Mouse (Mus musculus): ENCODE measurements around the gene Gm8897. TPM values are rescaled to one million over a fixed set of nuclear protein-coding genes. Genes with fewer than 3 reads are reported as not detected.
"Not testable (repeated sequence)": the region's sequence is repeated elsewhere in the genome, so short reads cannot be mapped to it uniquely, and the experiment has no call there.

The Gm8897 gene
- polyA plus RNA-seq (2012; rRNA removed) = not detected in 2 replicates
- polyA plus RNA-seq (2014; fragmentation: Nextera tagmentation; extraction: Ambion mirVana) = not detected in 2 replicates

DNA sequence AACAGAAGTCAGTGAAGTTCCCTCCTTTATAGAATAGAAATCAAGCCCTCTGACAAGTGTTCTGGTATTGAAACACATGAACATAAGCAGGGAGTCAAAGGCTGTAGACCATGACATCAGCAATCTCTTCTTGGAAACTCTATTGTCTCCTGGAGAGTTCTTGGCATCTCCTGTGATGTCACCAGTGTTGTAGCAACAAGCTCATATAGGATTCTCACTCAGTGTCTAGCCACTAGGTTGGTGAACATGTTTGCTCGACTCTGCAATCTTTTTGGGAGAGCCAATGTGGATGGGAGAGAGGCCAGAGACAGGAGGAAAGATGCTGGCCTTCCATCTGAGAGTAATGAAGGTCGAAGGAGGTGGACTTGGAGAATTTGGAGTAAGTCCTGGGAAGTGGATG is at the start of gene Gm8897:
Gene Gm8897, plus strand, starts transcription at position 301 of the 400 bp plus-strand sequence.
- not testable (repeated sequence) for H3K36me3 ChIP-seq (ENCODE audit: control insufficient read depth, insufficient read depth, low read length); H3K4me1 ChIP-seq (ENCODE audit: control insufficient read depth, insufficient read depth, low read length); H3K27me3 ChIP-seq (ENCODE audit: control insufficient read depth, insufficient read depth, low read length); H3K9me3 ChIP-seq (ENCODE audit: control insufficient read depth, low read length); DNase-seq (ENCODE audit: low spot score); H3K9ac ChIP-seq (ENCODE audit: low read depth, low read length, severe bottlenecking); H3K4me3 ChIP-seq (replicated peaks; ENCODE audit: low read length); H3K27ac ChIP-seq (replicated peaks; ENCODE audit: low read depth, low read length); ATAC-seq (ENCODE audit: low FRiP score, low read depth); H3K4me2 ChIP-seq (replicated peaks; ENCODE audit: low read depth, low read length, severe bottlenecking)
- WGBS = 40% methylated on average over 1 of the region's 2 CpGs

DNA sequence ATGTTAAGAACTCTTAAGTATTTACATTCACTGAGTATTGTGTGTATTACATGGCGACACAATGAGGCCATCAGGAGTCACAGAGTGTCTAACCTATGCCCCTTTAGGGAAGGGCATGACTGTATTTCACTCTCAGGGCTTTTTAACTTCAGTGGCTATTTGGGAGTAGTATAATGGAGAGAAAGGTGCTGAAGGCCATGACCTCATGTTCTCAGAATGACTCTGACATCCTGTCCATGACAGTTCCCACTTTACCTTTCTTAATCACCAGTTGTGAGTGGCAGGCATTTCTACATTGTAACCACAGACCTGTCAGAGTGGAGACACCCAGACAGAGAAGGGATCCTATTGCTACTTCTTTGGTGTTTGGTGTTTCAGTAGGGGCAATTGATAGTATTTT is 473 bp downstream of the Gm8897 start:
- H3K4me1 ChIP-seq (ENCODE audit: control insufficient read depth, insufficient read depth, low read length); H3K4me2 ChIP-seq (replicated peaks; ENCODE audit: low read depth, low read length, severe bottlenecking); H3K4me3 ChIP-seq (replicated peaks; ENCODE audit: low read length); H3K27me3 ChIP-seq (ENCODE audit: control insufficient read depth, insufficient read depth, low read length); H3K9me3 ChIP-seq (ENCODE audit: control insufficient read depth, low read length); ATAC-seq (ENCODE audit: low FRiP score, low read depth); H3K9ac ChIP-seq (ENCODE audit: low read depth, low read length, severe bottlenecking); H3K27ac ChIP-seq (replicated peaks; ENCODE audit: low read depth, low read length); H3K36me3 ChIP-seq (ENCODE audit: control insufficient read depth, insufficient read depth, low read length); DNase-seq (ENCODE audit: low spot score): not testable (repeated sequence)
- WGBS = 67% methylated on average over 1 of the region's 1 CpGs

Other genes with a start within 250 kb of the Gm8897 start
- gene Gm5861, start 233.3 kb upstream of the Gm8897 start, polyA plus RNA-seq (2012; rRNA removed) = not detected in 2 replicates
- gene Gm5861, start 233.3 kb upstream of the Gm8897 start, polyA plus RNA-seq (2014; fragmentation: Nextera tagmentation; extraction: Ambion mirVana) = not detected in 2 replicates
- 0.14 TPM in 1 of 2 replicates, not detected in the other for gene Gm8890, start 160.4 kb upstream of the Gm8897 start, polyA plus RNA-seq (2012; rRNA removed)
- gene Gm8890, start 160.4 kb upstream of the Gm8897 start, polyA plus RNA-seq (2014; fragmentation: Nextera tagmentation; extraction: Ambion mirVana) = not detected in 2 replicates
- not detected in 2 replicates for gene Speer1, start 74.9 kb upstream of the Gm8897 start, polyA plus RNA-seq (2012; rRNA removed)
- not detected in 2 replicates for gene Speer1, start 74.9 kb upstream of the Gm8897 start, polyA plus RNA-seq (2014; fragmentation: Nextera tagmentation; extraction: Ambion mirVana)
- not detected in 2 replicates for gene Gm8906, start 86.3 kb downstream of the Gm8897 start, polyA plus RNA-seq (2012; rRNA removed)
- not detected in 2 replicates for gene Gm8906, start 86.3 kb downstream of the Gm8897 start, polyA plus RNA-seq (2014; fragmentation: Nextera tagmentation; extraction: Ambion mirVana)
- not detected in 2 replicates for gene Gm6460, start 178.5 kb downstream of the Gm8897 start, polyA plus RNA-seq (2012; rRNA removed)
- not detected in 2 replicates for gene Gm6460, start 178.5 kb downstream of the Gm8897 start, polyA plus RNA-seq (2014; fragmentation: Nextera tagmentation; extraction: Ambion mirVana)